Mouse (Mus musculus): ENCODE results near the gene Fgf3. TPM values are rescaled to one million over a fixed set of nuclear protein-coding genes. Genes with fewer than 3 reads are reported as not detected.

Gene Fgf3
- polyA plus RNA-seq, 1 experiment from 2014 or later: not detected

DNA sequence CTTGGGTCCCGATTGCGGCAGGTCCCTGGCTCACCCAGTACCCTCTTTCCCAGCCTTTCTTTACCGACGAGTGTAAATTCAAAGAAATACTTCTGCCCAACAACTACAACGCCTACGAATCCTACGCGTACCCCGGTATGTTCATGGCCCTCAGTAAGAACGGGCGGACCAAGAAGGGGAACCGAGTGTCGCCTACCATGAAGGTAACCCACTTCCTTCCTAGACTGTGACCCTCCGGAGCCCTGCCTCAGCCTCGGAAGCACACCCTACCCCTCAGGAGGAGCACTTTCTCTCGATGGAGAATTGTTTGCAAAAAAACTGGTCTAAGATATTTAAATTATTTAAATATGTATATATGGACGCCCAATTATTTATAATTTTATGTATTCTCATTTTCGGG, 24.8 kb downstream of the Fgf3 start:
- ATAC-seq (replicated peaks; ENCODE audit: low FRiP score, low TSS enrichment, low read depth): no peak
- Histone ChIP-seq H3K27ac (ENCODE audit: low read depth) (no peak overlapping the region), H3K4me1 (replicated peaks; ENCODE audit: control insufficient read depth, insufficient read depth, low read length) (no peaks in the 10 kb centered on the region), H3K4me3 (ENCODE audit: low read depth, low read length) (no peak overlapping the region), H3K4me2 (ENCODE audit: low read length) (no peak overlapping the region), H3K27me3 (replicated peaks; ENCODE audit: control insufficient read depth, insufficient read depth, low read length) (peaks cover 75% of the 10 kb centered on the region), H3K9me3 (ENCODE audit: control insufficient read depth, low read length) (no peaks in the 10 kb centered on the region), H3K9ac (ENCODE audit: low read length) (no peak overlapping the region), H3K36me3 (ENCODE audit: control insufficient read depth, insufficient read depth, low read length) (no peaks in the 10 kb centered on the region)
- DNase-seq (ENCODE audit: low spot score): no peak
- WGBS: 2% methylated on average over 18 of the region's 18 CpGs

GRCm38 (mm10) chr7:144863196-144863595, 25.3 kb downstream of the Fgf3 start:
- DNase-seq (ENCODE audit: low spot score): peak; percentile 60

DNA sequence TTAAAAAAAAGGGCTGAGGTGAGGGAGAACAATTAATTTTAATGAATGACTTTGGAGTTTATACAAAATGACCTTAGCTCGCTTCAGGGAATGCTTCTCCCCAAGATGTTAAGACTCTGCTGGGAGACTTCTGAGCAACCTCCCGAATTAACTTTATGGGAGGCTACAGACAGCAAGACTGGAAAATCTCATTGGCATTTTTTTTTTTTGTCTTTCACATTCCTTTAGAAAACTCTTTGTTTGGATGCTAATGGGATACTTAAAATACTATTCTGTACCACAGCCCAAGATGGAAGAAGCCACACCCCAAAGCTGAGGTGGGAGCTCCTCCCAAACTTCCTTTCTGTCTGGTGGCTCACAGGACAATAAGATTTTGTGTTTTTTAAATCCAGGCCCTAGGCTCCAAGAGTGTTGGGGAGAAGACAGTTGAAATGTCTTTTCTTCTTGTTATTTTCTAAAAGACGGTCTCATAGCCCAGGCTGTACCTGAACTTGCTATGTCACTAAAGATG, 26.3 kb downstream of the Fgf3 start:
- Histone ChIP-seq H3K27me3 (replicated peaks; ENCODE audit: control insufficient read depth, insufficient read depth, low read length) (peaks cover 79% of the 10 kb centered on the region), H3K9me3 (ENCODE audit: control insufficient read depth, low read length) (no peaks in the 10 kb centered on the region), H3K27ac (ENCODE audit: low read depth) (no peak overlapping the region), H3K4me1 (replicated peaks; ENCODE audit: control insufficient read depth, insufficient read depth, low read length) (no peaks in the 10 kb centered on the region), H3K9ac (ENCODE audit: low read length) (no peak overlapping the region), H3K4me3 (ENCODE audit: low read depth, low read length) (no peak overlapping the region), H3K4me2 (ENCODE audit: low read length) (no peak overlapping the region), H3K36me3 (ENCODE audit: control insufficient read depth, insufficient read depth, low read length) (no peaks in the 10 kb centered on the region)
- 40% methylated on average over 3 of the region's 3 CpGs for WGBS
- DNase-seq (ENCODE audit: low spot score) (no peak), ATAC-seq (replicated peaks; ENCODE audit: low FRiP score, low TSS enrichment, low read depth) (no peak)

More at GRCm38 (mm10) chr7:144863196-144863595, 25.3 kb downstream of the Fgf3 start:
- Histone ChIP-seq H3K36me3 (ENCODE audit: control insufficient read depth, insufficient read depth, low read length) (no peaks in the 10 kb centered on the region), H3K9me3 (ENCODE audit: control insufficient read depth, low read length) (no peaks in the 10 kb centered on the region), H3K27me3 (replicated peaks; ENCODE audit: control insufficient read depth, insufficient read depth, low read length) (peaks cover 75% of the 10 kb centered on the region), H3K4me3 (ENCODE audit: low read depth, low read length) (no peak overlapping the region), H3K9ac (ENCODE audit: low read length) (no peak overlapping the region), H3K4me1 (replicated peaks; ENCODE audit: control insufficient read depth, insufficient read depth, low read length) (no peaks in the 10 kb centered on the region), H3K4me2 (ENCODE audit: low read length) (no peak overlapping the region), H3K27ac (ENCODE audit: low read depth) (no peak overlapping the region)
- 3% methylated on average over 11 of the region's 11 CpGs for WGBS
- no peak for ATAC-seq (replicated peaks; ENCODE audit: low FRiP score, low TSS enrichment, low read depth)

GRCm38 (mm10) chr7:144867161-144867560, 29.3 kb downstream of the Fgf3 start:
- DNase-seq (ENCODE audit: low spot score) (no peak), ATAC-seq (replicated peaks; ENCODE audit: low FRiP score, low TSS enrichment, low read depth) (no peak)
- WGBS: 66% methylated on average over 4 of the region's 4 CpGs
- no peaks in the 10 kb centered on the region for H3K4me1 ChIP-seq (replicated peaks; ENCODE audit: control insufficient read depth, insufficient read depth, low read length)
- no peaks in the 10 kb centered on the region for H3K9me3 ChIP-seq (ENCODE audit: control insufficient read depth, low read length)
- no peak overlapping the region for H3K4me2 ChIP-seq (ENCODE audit: low read length)
- no peak overlapping the region for H3K4me3 ChIP-seq (ENCODE audit: low read depth, low read length)
- no peak overlapping the region for H3K9ac ChIP-seq (ENCODE audit: low read length)
- H3K27ac ChIP-seq (ENCODE audit: low read depth): no peak overlapping the region
- H3K27me3 ChIP-seq (replicated peaks; ENCODE audit: control insufficient read depth, insufficient read depth, low read length): peaks cover 50% of the 10 kb centered on the region
- no peaks in the 10 kb centered on the region for H3K36me3 ChIP-seq (ENCODE audit: control insufficient read depth, insufficient read depth, low read length)

DNA sequence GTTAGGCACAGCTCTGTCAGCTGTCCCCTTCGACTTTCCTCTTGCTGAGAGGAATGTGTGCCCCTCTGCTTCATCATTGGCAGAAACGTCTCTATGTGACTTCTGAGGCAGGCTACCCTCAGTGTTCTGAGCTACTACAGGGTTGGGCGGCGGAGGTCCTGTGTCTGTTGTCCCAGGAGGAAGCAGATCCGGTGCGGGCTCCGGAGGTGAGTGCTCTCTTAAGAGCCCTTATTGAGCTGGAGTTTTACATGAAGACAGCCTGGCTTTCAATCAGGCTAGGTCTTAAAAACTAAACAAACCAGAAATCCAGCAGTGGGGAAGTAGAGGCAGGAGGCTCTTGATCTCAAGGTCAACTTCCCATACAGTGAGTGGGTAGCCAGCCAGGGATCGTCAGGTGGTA, 29.7 kb downstream of the Fgf3 start:
- Histone ChIP-seq H3K9ac (ENCODE audit: low read length) (no peak overlapping the region), H3K4me1 (replicated peaks; ENCODE audit: control insufficient read depth, insufficient read depth, low read length) (no peaks in the 10 kb centered on the region), H3K27ac (ENCODE audit: low read depth) (no peak overlapping the region), H3K36me3 (ENCODE audit: control insufficient read depth, insufficient read depth, low read length) (no peaks in the 10 kb centered on the region), H3K4me3 (ENCODE audit: low read depth, low read length) (no peak overlapping the region), H3K9me3 (ENCODE audit: control insufficient read depth, low read length) (no peaks in the 10 kb centered on the region), H3K27me3 (replicated peaks; ENCODE audit: control insufficient read depth, insufficient read depth, low read length) (peaks cover 45% of the 10 kb centered on the region), H3K4me2 (ENCODE audit: low read length) (no peak overlapping the region)
- 83% methylated on average over 8 of the region's 8 CpGs for WGBS
- ATAC-seq (replicated peaks; ENCODE audit: low FRiP score, low TSS enrichment, low read depth) (no peak), DNase-seq (ENCODE audit: low spot score) (no peak)

- Histone ChIP-seq H3K27me3 (replicated peaks; ENCODE audit: control insufficient read depth, insufficient read depth, low read length) (peaks cover 4% of the 10 kb centered on the region; the same call in 1 of the 2 replicates), H3K27ac (ENCODE audit: low read depth) (no peak overlapping the region), H3K4me1 (replicated peaks; ENCODE audit: control insufficient read depth, insufficient read depth, low read length) (no peaks in the 10 kb centered on the region), H3K4me2 (ENCODE audit: low read length) (no peak overlapping the region), H3K9me3 (ENCODE audit: control insufficient read depth, low read length) (no peaks in the 10 kb centered on the region), H3K4me3 (ENCODE audit: low read depth, low read length) (no peak overlapping the region), H3K36me3 (ENCODE audit: control insufficient read depth, insufficient read depth, low read length) (no peaks in the 10 kb centered on the region), H3K9ac (ENCODE audit: low read length) (no peak overlapping the region)
- ATAC-seq (replicated peaks; ENCODE audit: low FRiP score, low TSS enrichment, low read depth) (no peak), DNase-seq (ENCODE audit: low spot score) (no peak)
- WGBS: 57% methylated on average over 4 of the region's 4 CpGs
Observed at GRCm38 (mm10) chr7:144872420-144872819, 34.5 kb downstream of the Fgf3 start.

DNA sequence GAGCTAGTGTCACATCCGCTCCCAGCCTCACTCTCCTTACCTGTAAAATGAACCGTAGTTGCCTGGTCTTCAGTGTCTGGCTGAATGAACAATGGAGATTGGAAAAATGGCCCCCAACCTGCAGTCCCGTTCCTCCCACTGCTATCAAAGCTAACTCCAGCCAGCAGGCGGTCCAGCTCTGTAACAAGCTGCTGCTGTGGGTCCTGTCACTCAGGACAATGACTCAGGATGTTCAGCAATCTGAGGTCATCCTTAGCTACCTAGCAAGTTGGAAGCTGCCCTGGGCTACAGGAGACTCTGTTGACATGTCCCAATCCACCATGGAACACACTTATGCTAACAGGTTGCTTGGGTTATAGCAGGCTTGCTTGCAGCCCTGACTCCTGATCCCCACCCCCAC, 35.3 kb downstream of the Fgf3 start:
- Histone ChIP-seq H3K27me3 (replicated peaks; ENCODE audit: control insufficient read depth, insufficient read depth, low read length) (peaks cover 4% of the 10 kb centered on the region; the same call in 1 of the 2 replicates), H3K27ac (ENCODE audit: low read depth) (no peak overlapping the region), H3K36me3 (ENCODE audit: control insufficient read depth, insufficient read depth, low read length) (no peaks in the 10 kb centered on the region), H3K9ac (ENCODE audit: low read length) (no peak overlapping the region), H3K4me2 (ENCODE audit: low read length) (no peak overlapping the region), H3K9me3 (ENCODE audit: control insufficient read depth, low read length) (no peaks in the 10 kb centered on the region), H3K4me1 (replicated peaks; ENCODE audit: control insufficient read depth, insufficient read depth, low read length) (no peaks in the 10 kb centered on the region), H3K4me3 (ENCODE audit: low read depth, low read length) (no peak overlapping the region)
- WGBS: 77% methylated on average over 4 of the region's 4 CpGs
- DNase-seq (ENCODE audit: low spot score): no peak
- ATAC-seq (replicated peaks; ENCODE audit: low FRiP score, low TSS enrichment, low read depth): no peak

DNA sequence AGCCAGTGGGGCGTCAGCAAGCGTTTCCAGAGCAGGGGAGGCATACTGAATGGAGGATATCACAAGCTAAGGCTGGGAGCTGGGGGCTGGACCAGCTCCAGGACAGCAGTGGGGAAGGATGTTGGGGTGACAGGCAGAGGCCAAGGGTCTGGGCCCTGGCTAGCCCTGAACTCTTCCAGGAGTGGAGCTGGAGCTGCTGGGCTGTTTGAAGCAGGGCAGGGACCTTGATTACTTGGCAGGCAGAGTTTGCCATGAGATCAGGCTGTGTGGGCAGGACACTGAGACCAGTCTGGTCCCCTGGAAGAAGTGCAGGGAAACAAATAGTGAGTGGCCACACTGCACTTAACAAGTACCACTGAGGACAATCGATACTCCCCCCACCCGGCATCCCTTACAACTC, 36.3 kb downstream of the Fgf3 start:
- Histone ChIP-seq H3K4me1 (replicated peaks; ENCODE audit: control insufficient read depth, insufficient read depth, low read length) (no peaks in the 10 kb centered on the region), H3K36me3 (ENCODE audit: control insufficient read depth, insufficient read depth, low read length) (no peaks in the 10 kb centered on the region), H3K9ac (ENCODE audit: low read length) (no peak overlapping the region), H3K27me3 (replicated peaks; ENCODE audit: control insufficient read depth, insufficient read depth, low read length) (no peaks in the 10 kb centered on the region; the same call in 1 of the 2 replicates), H3K4me2 (ENCODE audit: low read length) (no peak overlapping the region), H3K4me3 (ENCODE audit: low read depth, low read length) (no peak overlapping the region), H3K9me3 (ENCODE audit: control insufficient read depth, low read length) (no peaks in the 10 kb centered on the region), H3K27ac (ENCODE audit: low read depth) (no peak overlapping the region)
- no peak for DNase-seq (ENCODE audit: low spot score)
- WGBS: 68% methylated on average over 4 of the region's 4 CpGs
- no peak for ATAC-seq (replicated peaks; ENCODE audit: low FRiP score, low TSS enrichment, low read depth)

DNA sequence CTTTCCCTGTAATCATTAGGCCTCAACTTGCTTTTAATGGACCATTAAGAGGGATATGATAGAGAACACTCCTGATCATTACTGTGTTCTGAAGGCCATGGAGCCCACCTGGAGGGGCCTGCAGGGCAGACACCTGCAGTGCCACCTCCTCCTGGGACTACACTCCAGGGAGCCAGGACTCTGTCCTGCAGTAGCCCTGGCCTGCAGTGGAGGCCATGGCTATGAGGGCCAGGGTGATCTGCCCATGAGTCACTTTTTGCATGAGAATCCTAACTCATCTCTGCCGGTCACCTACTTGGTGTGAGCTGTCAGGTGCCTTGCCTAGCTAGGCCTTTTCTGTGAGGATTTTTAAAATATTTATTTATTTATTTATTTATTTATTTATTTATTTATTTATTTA, 40.5 kb downstream of the Fgf3 start:
- 97% methylated on average over 1 of the region's 1 CpGs for WGBS

More for the DNA sequence above, 40.5 kb downstream of the Fgf3 start:
- no peaks in the 10 kb centered on the region for H3K4me1 ChIP-seq (replicated peaks; ENCODE audit: control insufficient read depth, insufficient read depth, low read length)
- H3K27me3 ChIP-seq (replicated peaks; ENCODE audit: control insufficient read depth, insufficient read depth, low read length): no peaks in the 10 kb centered on the region; the same call in 1 of the 2 replicates
- H3K9me3 ChIP-seq (ENCODE audit: control insufficient read depth, low read length): no peaks in the 10 kb centered on the region
- DNase-seq (ENCODE audit: low spot score): no peak
- H3K9ac ChIP-seq (ENCODE audit: low read length): no peak overlapping the region
- no peak overlapping the region for H3K27ac ChIP-seq (ENCODE audit: low read depth)
- no peak overlapping the region for H3K4me3 ChIP-seq (ENCODE audit: low read depth, low read length)
- H3K4me2 ChIP-seq (ENCODE audit: low read length): no peak overlapping the region
- no peak for ATAC-seq (replicated peaks; ENCODE audit: low FRiP score, low TSS enrichment, low read depth)
- no peaks in the 10 kb centered on the region for H3K36me3 ChIP-seq (ENCODE audit: control insufficient read depth, insufficient read depth, low read length)
